In genomic region chr6:115746326-115746725, GRCm38 (mm10) we compare ENCODE assay signal across 20 mouse cellular contexts. TPM values are rescaled to one million over a fixed set of nuclear protein-coding genes. Genes with fewer than 3 reads are reported as not detected.
DNase-seq lines count a peak whose midpoint lies in the region; ATAC-seq and TF ChIP-seq lines count a peak whose summit lies in the region.
"Had no signal": no experiment of that assay in that cellular context is flagged by ENCODE, and none has a peak within 500 bp of the region (broad histone marks: within the 10 kb centered on the region; RNA-seq: fewer than 3 reads in every experiment).

No protein-coding gene starts in this region.

- no peak overlapping the region for H3K4me2 ChIP-seq in hindbrain, embryonic 12.5 days (replicated peaks)
- no peak overlapping the region for H3K4me2 ChIP-seq in hindbrain, embryonic 16.5 days (ENCODE audit: low read length)
- no peak overlapping the region for H3K4me2 ChIP-seq in midbrain, embryonic 12.5 days (replicated peaks)
- H3K4me2 ChIP-seq in midbrain, postnatal 0 days (ENCODE audit: low read depth, low read length, poor library complexity, severe bottlenecking) = no peak overlapping the region
- no peak overlapping the region for H3K4me2 ChIP-seq in midbrain, embryonic 14.5 days (ENCODE audit: low read length)
- H3K4me2 ChIP-seq: heart, embryonic 11.5 days; heart, embryonic 15.5 days had no signal

- 0% methylated on average over 1 of the region's 1 CpGs for WGBS in hindbrain, embryonic 12.5 days
- 15% methylated on average over 1 of the region's 1 CpGs for WGBS in hindbrain, embryonic 16.5 days
- WGBS in midbrain, embryonic 12.5 days = 38% methylated on average over 1 of the region's 1 CpGs
- WGBS in midbrain, postnatal 0 days = 25% methylated on average over 1 of the region's 1 CpGs
- 0% methylated on average over 1 of the region's 1 CpGs for WGBS in midbrain, embryonic 14.5 days

- no peaks in the 10 kb centered on the region for H3K36me3 ChIP-seq in hindbrain, embryonic 12.5 days
- H3K36me3 ChIP-seq in hindbrain, embryonic 16.5 days (ENCODE audit: control insufficient read depth, insufficient read depth, low read length) = no peaks in the 10 kb centered on the region
- H3K36me3 ChIP-seq in midbrain, embryonic 12.5 days = no peaks in the 10 kb centered on the region
- H3K36me3 ChIP-seq in midbrain, postnatal 0 days (ENCODE audit: insufficient read depth, low read length) = no peaks in the 10 kb centered on the region
- no peaks in the 10 kb centered on the region for H3K36me3 ChIP-seq in midbrain, embryonic 14.5 days (ENCODE audit: control insufficient read depth, insufficient read depth, low read length)
- H3K36me3 ChIP-seq: embryonic facial prominence, embryonic 10.5 days; heart, embryonic 15.5 days had no signal

- H3K9me3 ChIP-seq in hindbrain, embryonic 12.5 days (replicated peaks) = no peaks in the 10 kb centered on the region
- H3K9me3 ChIP-seq in hindbrain, embryonic 16.5 days (ENCODE audit: control insufficient read depth, low read length) = no peaks in the 10 kb centered on the region
- H3K9me3 ChIP-seq in midbrain, embryonic 12.5 days = no peaks in the 10 kb centered on the region
- no peaks in the 10 kb centered on the region for H3K9me3 ChIP-seq in midbrain, postnatal 0 days (ENCODE audit: low read length)
- H3K9me3 ChIP-seq in midbrain, embryonic 14.5 days (ENCODE audit: control insufficient read depth, low read length) = no peaks in the 10 kb centered on the region
- H3K9me3 ChIP-seq: embryonic facial prominence, embryonic 10.5 days; heart, embryonic 15.5 days had no signal

- 0 out of 2 replicates have a peak, but pooled peaks cover 5% of the 10 kb centered on the region for H3K4me1 ChIP-seq in hindbrain, embryonic 12.5 days
- H3K4me1 ChIP-seq in hindbrain, embryonic 16.5 days (ENCODE audit: control insufficient read depth, insufficient read depth, low read depth, low read length) = no peaks in the 10 kb centered on the region
- H3K4me1 ChIP-seq in midbrain, embryonic 12.5 days = no peaks in the 10 kb centered on the region
- H3K4me1 ChIP-seq in midbrain, postnatal 0 days (ENCODE audit: insufficient read depth, low read length) = no peaks in the 10 kb centered on the region
- no peaks in the 10 kb centered on the region for H3K4me1 ChIP-seq in midbrain, embryonic 14.5 days (ENCODE audit: control insufficient read depth, insufficient read depth, low read length)
- H3K4me1 ChIP-seq: heart, embryonic 15.5 days had no signal

- no peak overlapping the region for H3K4me3 ChIP-seq in hindbrain, embryonic 12.5 days
- no peak overlapping the region for H3K4me3 ChIP-seq in hindbrain, embryonic 16.5 days (ENCODE audit: low read length)
- H3K4me3 ChIP-seq in midbrain, embryonic 12.5 days = no peak overlapping the region
- H3K4me3 ChIP-seq in midbrain, postnatal 0 days (ENCODE audit: low read depth, low read length) = no peak overlapping the region
- H3K4me3 ChIP-seq in midbrain, embryonic 14.5 days (replicated peaks; ENCODE audit: low read depth, low read length) = no peak overlapping the region
- H3K4me3 ChIP-seq: embryonic facial prominence, embryonic 10.5 days; heart, embryonic 15.5 days had no signal

- H3K27me3 ChIP-seq in hindbrain, embryonic 12.5 days = no peaks in the 10 kb centered on the region
- H3K27me3 ChIP-seq in hindbrain, embryonic 16.5 days (replicated peaks; ENCODE audit: control insufficient read depth, insufficient read depth, low read length) = no peaks in the 10 kb centered on the region
- H3K27me3 ChIP-seq in midbrain, embryonic 12.5 days = no peaks in the 10 kb centered on the region
- H3K27me3 ChIP-seq in midbrain, postnatal 0 days (ENCODE audit: insufficient read depth, low read length) = no peaks in the 10 kb centered on the region
- H3K27me3 ChIP-seq in midbrain, embryonic 14.5 days (ENCODE audit: control insufficient read depth, insufficient read depth, low read length) = no peaks in the 10 kb centered on the region
- H3K27me3 ChIP-seq: heart, embryonic 15.5 days had no signal

- H3K9ac ChIP-seq in hindbrain, embryonic 12.5 days = no peak overlapping the region
- H3K9ac ChIP-seq in hindbrain, embryonic 16.5 days (ENCODE audit: low read depth, low read length) = no peak overlapping the region
- no peak overlapping the region for H3K9ac ChIP-seq in midbrain, embryonic 12.5 days (replicated peaks)
- H3K9ac ChIP-seq in midbrain, postnatal 0 days (replicated peaks; ENCODE audit: low read length, poor library complexity, severe bottlenecking) = no peak overlapping the region
- no peak overlapping the region for H3K9ac ChIP-seq in midbrain, embryonic 14.5 days (replicated peaks; ENCODE audit: low read length)
- H3K9ac ChIP-seq: heart, embryonic 15.5 days had no signal

- DNase-seq in midbrain, postnatal 0 days (ENCODE audit: low spot score) = no peak
- peak; percentile 46 for DNase-seq in brain, embryonic 14.5 days (ENCODE audit: low read depth)
- peak; percentile 33 for DNase-seq in midbrain, embryonic 14.5 days
- DNase-seq in cerebellum, adult 9-11 months = no peak
- DNase-seq: adrenal gland, postnatal 14 days; cerebellum, adult 18-20 months; cerebellum, postnatal 10 days; gastrocnemius, postnatal 10 days; heart, adult 18-20 months; heart, postnatal 14 days had no signal

- TF ChIP-seq POLR2A in brain, embryonic 14.5 days (IDR thresholded peaks at IDR 0.05; ENCODE audit: borderline replicate concordance, extremely low read depth, insufficient read depth, insufficient read length, poor library complexity, severe bottlenecking) = no peak

- ATAC-seq in hindbrain, embryonic 12.5 days (ENCODE audit: low FRiP score) = peak; percentile 75; the same call in 1 of the 2 replicates
- ATAC-seq in hindbrain, embryonic 16.5 days = no peak; the same call in 1 of the 2 replicates
- peak; percentile 70; the same call in 1 of the 2 replicates for ATAC-seq in midbrain, embryonic 12.5 days (ENCODE audit: low FRiP score, low read depth)
- no peak for ATAC-seq in midbrain, postnatal 0 days (ENCODE audit: low FRiP score)
- ATAC-seq in midbrain, embryonic 14.5 days (ENCODE audit: low FRiP score, low TSS enrichment) = no peak
- ATAC-seq: activated CD4-positive, CD25-positive, alpha-beta regulatory T cell, adult 4 months; forebrain, embryonic 14.5 days; Patski had no signal

- no peak for TF ChIP-seq CTCF in midbrain, postnatal 0 days (IDR thresholded peaks at IDR 0.05)
- TF ChIP-seq CTCF in brain, embryonic 14.5 days (IDR thresholded peaks at IDR 0.05; ENCODE audit: borderline replicate concordance, extremely low read depth, insufficient read depth, insufficient read length) = no peak

- no peak overlapping the region for H3K27ac ChIP-seq in hindbrain, embryonic 12.5 days
- H3K27ac ChIP-seq in hindbrain, embryonic 16.5 days (ENCODE audit: low read depth, low read length) = no peak overlapping the region
- H3K27ac ChIP-seq in midbrain, embryonic 12.5 days (replicated peaks) = no peak overlapping the region
- H3K27ac ChIP-seq in midbrain, postnatal 0 days (ENCODE audit: low read depth, low read length) = no peak overlapping the region
- no peak overlapping the region for H3K27ac ChIP-seq in midbrain, embryonic 14.5 days (replicated peaks; ENCODE audit: low read depth, low read length)
- H3K27ac ChIP-seq: embryonic facial prominence, embryonic 10.5 days; heart, embryonic 15.5 days had no signal

RNA-seq across cellular contexts. Expression of gene Tmem40, which starts 15.9 kb away (rescaled TPM):
- polyA plus RNA-seq in hindbrain, embryonic 12.5 days (2016; fragmentation: Nextera tagmentation; extraction: Ambion mirVana) = 1.1 and 2.0 TPM in 2 replicates
- polyA plus RNA-seq in hindbrain, embryonic 16.5 days (2015; fragmentation: Nextera tagmentation; extraction: Ambion mirVana) = 1.9 TPM in 2 replicates
- polyA plus RNA-seq in midbrain, embryonic 12.5 days (2016; fragmentation: Nextera tagmentation; extraction: Ambion mirVana) = 1.3 and 1.9 TPM in 2 replicates
- total RNA-seq in midbrain, postnatal 0 days (2014; rRNA removed) = 0.99 and 1.5 TPM in 2 replicates
- 1.5 TPM in 2 replicates for polyA plus RNA-seq in midbrain, postnatal 0 days (2015; fragmentation: Nextera tagmentation; extraction: Ambion mirVana)
- polyA plus RNA-seq in brain, embryonic 14.5 days (2012; rRNA removed) = 1.1 and 1.6 TPM in 2 replicates
- 0.66 and 1.4 TPM in 2 replicates for polyA plus RNA-seq in midbrain, embryonic 14.5 days (2014; fragmentation: Nextera tagmentation; extraction: Ambion mirVana)
- total RNA-seq: CH12.LX had no signal
- polyA plus RNA-seq: activated CD4-positive, CD25-positive, alpha-beta regulatory T cell, adult 4 months; Patski had no signal

RNA-seq across cellular contexts. Expression of gene Cand2, which starts 28.0 kb away (rescaled TPM):
- 35.6 and 37.3 TPM in 2 replicates for polyA plus RNA-seq in hindbrain, embryonic 12.5 days (2016; fragmentation: Nextera tagmentation; extraction: Ambion mirVana)
- polyA plus RNA-seq in hindbrain, embryonic 16.5 days (2015; fragmentation: Nextera tagmentation; extraction: Ambion mirVana) = 10.0 and 13.9 TPM in 2 replicates
- 37.1 and 40.0 TPM in 2 replicates for polyA plus RNA-seq in midbrain, embryonic 12.5 days (2016; fragmentation: Nextera tagmentation; extraction: Ambion mirVana)
- 9.3 and 10.2 TPM in 2 replicates for total RNA-seq in midbrain, postnatal 0 days (2014; rRNA removed)
- polyA plus RNA-seq in midbrain, postnatal 0 days (2015; fragmentation: Nextera tagmentation; extraction: Ambion mirVana) = 4.2 and 4.3 TPM in 2 replicates
- 30.5 and 37.1 TPM in 2 replicates for polyA plus RNA-seq in brain, embryonic 14.5 days (2012; rRNA removed)
- polyA plus RNA-seq in midbrain, embryonic 14.5 days (2014; fragmentation: Nextera tagmentation; extraction: Ambion mirVana) = 9.0 and 12.6 TPM in 2 replicates

Comparison
In these comparisons a context has a peak if more than half of its experiments do, and no peak if none do; other contexts are left out.
1. ATAC-seq: peak in hindbrain, embryonic 12.5 days (single experiment) and midbrain, embryonic 12.5 days (single experiment); none in hindbrain, embryonic 16.5 days (single experiment), midbrain, postnatal 0 days (single experiment) and midbrain, embryonic 14.5 days (single experiment).
2. DNase-seq: peak in brain, embryonic 14.5 days (single experiment) and midbrain, embryonic 14.5 days (single experiment); none in midbrain, postnatal 0 days (single experiment) and cerebellum, adult 9-11 months (single experiment).